Mouse (Mus musculus) hindbrain, embryonic 16.5 days (tissue): ENCODE results near the gene Galnt6. TPM values are rescaled to one million over a fixed set of nuclear protein-coding genes. Genes with fewer than 3 reads are reported as not detected.

Source experiments
- ATAC-seq: fragments of 200-750 bp; cut with Nextera tagmentation; 2 replicates; pipeline ENCODE4 v1.8.0; 2017; ENCODE audit warnings: moderate TSS enrichment, moderate library complexity
- H3K27ac ChIP-seq: fragments of 300-500 bp; sonication (generic); 2 replicates; pipeline ENCODE4 v1.5.1; 2014; ENCODE audit warnings: low read depth, mild to moderate bottlenecking, control low read depth, low read length, moderate library complexity
- H3K27me3 ChIP-seq: fragments of 300-500 bp; sonication (generic); replicated peaks from 2 replicates; pipeline ENCODE4 v1.6.1; 2014; ENCODE audit warnings: low read length; ENCODE audit not compliant: control insufficient read depth, insufficient read depth
- H3K36me3 ChIP-seq: fragments of 300-500 bp; sonication (generic); 2 replicates; pipeline ENCODE4 v1.6.1; 2014; ENCODE audit warnings: mild to moderate bottlenecking, low read length, moderate library complexity, mixed read lengths; ENCODE audit not compliant: control insufficient read depth, insufficient read depth
- H3K4me1 ChIP-seq: fragments of 300-500 bp; sonication (generic); 2 replicates; pipeline ENCODE4 v1.6.1; 2014; ENCODE audit warnings: low read depth, low read length; ENCODE audit not compliant: control insufficient read depth, insufficient read depth
- H3K4me2 ChIP-seq: fragments of 300-500 bp; sonication (generic); 2 replicates; pipeline ENCODE4 v1.6.1; 2014; ENCODE audit warnings: mild to moderate bottlenecking, low read length, control low read depth, moderate library complexity
- H3K4me3 ChIP-seq: fragments of 300-500 bp; sonication (generic); 2 replicates; pipeline ENCODE4 v1.5.1; 2014; ENCODE audit warnings: mild to moderate bottlenecking, low read length, control low read depth, moderate library complexity
- H3K9ac ChIP-seq: fragments of 300-500 bp; sonication (generic); 2 replicates; pipeline ENCODE4 v1.6.1; 2014; ENCODE audit warnings: low read depth, mild to moderate bottlenecking, control low read depth, low read length, moderate library complexity
- H3K9me3 ChIP-seq: fragments of 300-500 bp; sonication (generic); 2 replicates; pipeline ENCODE4 v1.6.1; 2014; ENCODE audit warnings: mild to moderate bottlenecking, low read length, moderate library complexity; ENCODE audit not compliant: control insufficient read depth
- WGBS: fragments of 180-500 bp; shearing (Covaris S2); extraction: QIAGEN DNeasy Blood & Tissue Kit; methylation state at CpG from one replicate; pipeline ENCODE4 v1.1.7; 2014; 5-methylcytosine and 5-hydroxymethylcytosine counted together
- polyA plus RNA-seq: library from polyadenylated mRNA; unstranded; fragments of >200 nt; fragmentation: Nextera tagmentation; extraction: Ambion mirVana; gene quantifications from 2 replicates; pipeline ENCODE4 v1.2.1, GENCODE M21; 2015

Galnt6 gene
- polyA plus RNA-seq, 1 experiment from 2014 or later = 0.30 TPM

GRCm38 (mm10) chr15:100666851-100667250 lies 62.3 kb downstream of the Galnt6 start:
- H3K27ac ChIP-seq = no peak overlapping the region
- ATAC-seq = no peak
- no peaks in the 10 kb centered on the region for H3K9me3 ChIP-seq
- no peak overlapping the region for H3K9ac ChIP-seq
- H3K36me3 ChIP-seq = no peaks in the 10 kb centered on the region
- H3K4me3 ChIP-seq = no peak overlapping the region
- WGBS = 28% methylated on average over 12 of the region's 12 CpGs
- no peaks in the 10 kb centered on the region for H3K27me3 ChIP-seq
- peaks cover 2% of the 10 kb centered on the region; the same call in 1 of the 2 replicates for H3K4me1 ChIP-seq
- no peak overlapping the region for H3K4me2 ChIP-seq

GRCm38 (mm10) chr15:100666219-100666696 lies 62.9 kb downstream of the Galnt6 start:
- WGBS = 9% methylated on average over 7 of the region's 7 CpGs
- H3K4me2 ChIP-seq = no peak overlapping the region
- no peak overlapping the region for H3K27ac ChIP-seq
- H3K9ac ChIP-seq = no peak overlapping the region
- ATAC-seq = no peak
- H3K9me3 ChIP-seq = no peaks in the 10 kb centered on the region
- H3K27me3 ChIP-seq = no peaks in the 10 kb centered on the region
- H3K36me3 ChIP-seq = no peaks in the 10 kb centered on the region
- H3K4me1 ChIP-seq = peaks cover 2% of the 10 kb centered on the region; the same call in 1 of the 2 replicates
- no peak overlapping the region for H3K4me3 ChIP-seq

GRCm38 (mm10) chr15:100665411-100666218 lies 63.6 kb downstream of the Galnt6 start:
- WGBS = 42% methylated on average over 9 of the region's 9 CpGs
- no peak overlapping the region for H3K4me3 ChIP-seq
- H3K27ac ChIP-seq = no peak overlapping the region
- H3K4me1 ChIP-seq = peaks cover 2% of the 10 kb centered on the region; the same call in 1 of the 2 replicates
- no peak overlapping the region for H3K4me2 ChIP-seq
- H3K36me3 ChIP-seq = no peaks in the 10 kb centered on the region
- H3K9me3 ChIP-seq = no peaks in the 10 kb centered on the region
- no peaks in the 10 kb centered on the region for H3K27me3 ChIP-seq
- H3K9ac ChIP-seq = no peak overlapping the region
- ATAC-seq = no peak

GRCm38 (mm10) chr15:100664813-100665274 lies 64.3 kb downstream of the Galnt6 start:
- H3K4me2 ChIP-seq = no peak overlapping the region
- no peaks in the 10 kb centered on the region for H3K27me3 ChIP-seq
- H3K27ac ChIP-seq = no peak overlapping the region
- no peaks in the 10 kb centered on the region for H3K9me3 ChIP-seq
- WGBS = 86% methylated on average over 9 of the region's 9 CpGs
- H3K36me3 ChIP-seq = no peaks in the 10 kb centered on the region
- H3K4me1 ChIP-seq = peaks cover 2% of the 10 kb centered on the region; the same call in 1 of the 2 replicates
- no peak overlapping the region for H3K9ac ChIP-seq
- ATAC-seq = no peak
- H3K4me3 ChIP-seq = no peak overlapping the region

- WGBS = 93% methylated on average over 5 of the region's 5 CpGs
- no peaks in the 10 kb centered on the region for H3K4me1 ChIP-seq
These were observed 68.4 kb downstream of the Galnt6 start for GRCm38 (mm10) chr15:100660805-100661204.

GRCm38 (mm10) chr15:100660306-100660705 lies 68.9 kb downstream of the Galnt6 start:
- Histone ChIP-seq H3K9me3 (no peaks in the 10 kb centered on the region), H3K4me1 (no peaks in the 10 kb centered on the region), H3K9ac (no peak overlapping the region), H3K4me2 (no peak overlapping the region), H3K4me3 (no peak overlapping the region), H3K27me3 (no peaks in the 10 kb centered on the region), H3K27ac (no peak overlapping the region), H3K36me3 (no peaks in the 10 kb centered on the region)
- ATAC-seq = no peak
- 76% methylated on average over 9 of the region's 9 CpGs for WGBS

More at GRCm38 (mm10) chr15:100660805-100661204, 68.4 kb downstream of the Galnt6 start:
- Histone ChIP-seq H3K27me3 (no peaks in the 10 kb centered on the region), H3K27ac (no peak overlapping the region), H3K4me2 (no peak overlapping the region), H3K4me3 (no peak overlapping the region), H3K9ac (no peak overlapping the region), H3K36me3 (no peaks in the 10 kb centered on the region), H3K9me3 (no peaks in the 10 kb centered on the region)
- no peak for ATAC-seq

GRCm38 (mm10) chr15:100655201-100655600 lies 74.0 kb downstream of the Galnt6 start:
- 87% methylated on average over 5 of the region's 5 CpGs for WGBS
- no peak overlapping the region for H3K27ac ChIP-seq

GRCm38 (mm10) chr15:100654271-100654670 lies 74.9 kb downstream of the Galnt6 start:
- H3K4me3 ChIP-seq = no peak overlapping the region
- no peaks in the 10 kb centered on the region for H3K36me3 ChIP-seq
- no peaks in the 10 kb centered on the region for H3K4me1 ChIP-seq
- H3K9ac ChIP-seq = no peak overlapping the region
- no peak for ATAC-seq
- no peaks in the 10 kb centered on the region for H3K9me3 ChIP-seq
- no peaks in the 10 kb centered on the region for H3K27me3 ChIP-seq
- H3K4me2 ChIP-seq = no peak overlapping the region
- WGBS = 70% methylated on average over 1 of the region's 1 CpGs
- no peak overlapping the region for H3K27ac ChIP-seq

More at GRCm38 (mm10) chr15:100655201-100655600, 74.0 kb downstream of the Galnt6 start:
- no peak overlapping the region for H3K4me2 ChIP-seq
- no peak overlapping the region for H3K4me3 ChIP-seq
- H3K36me3 ChIP-seq = no peaks in the 10 kb centered on the region
- ATAC-seq = no peak
- no peaks in the 10 kb centered on the region for H3K4me1 ChIP-seq
- H3K9ac ChIP-seq = no peak overlapping the region
- no peaks in the 10 kb centered on the region for H3K9me3 ChIP-seq
- H3K27me3 ChIP-seq = no peaks in the 10 kb centered on the region

- H3K36me3 ChIP-seq = no peaks in the 10 kb centered on the region
- no peaks in the 10 kb centered on the region for H3K9me3 ChIP-seq
- H3K9ac ChIP-seq = no peak overlapping the region
- H3K4me1 ChIP-seq = no peaks in the 10 kb centered on the region
- H3K4me3 ChIP-seq = no peak overlapping the region
- no peak for ATAC-seq
- H3K4me2 ChIP-seq = no peak overlapping the region
- H3K27me3 ChIP-seq = no peaks in the 10 kb centered on the region
- WGBS = 88% methylated on average over 9 of the region's 9 CpGs
- no peak overlapping the region for H3K27ac ChIP-seq
These were observed 77.6 kb downstream of the Galnt6 start for GRCm38 (mm10) chr15:100651610-100652009.
